In the genomic region with DNA sequence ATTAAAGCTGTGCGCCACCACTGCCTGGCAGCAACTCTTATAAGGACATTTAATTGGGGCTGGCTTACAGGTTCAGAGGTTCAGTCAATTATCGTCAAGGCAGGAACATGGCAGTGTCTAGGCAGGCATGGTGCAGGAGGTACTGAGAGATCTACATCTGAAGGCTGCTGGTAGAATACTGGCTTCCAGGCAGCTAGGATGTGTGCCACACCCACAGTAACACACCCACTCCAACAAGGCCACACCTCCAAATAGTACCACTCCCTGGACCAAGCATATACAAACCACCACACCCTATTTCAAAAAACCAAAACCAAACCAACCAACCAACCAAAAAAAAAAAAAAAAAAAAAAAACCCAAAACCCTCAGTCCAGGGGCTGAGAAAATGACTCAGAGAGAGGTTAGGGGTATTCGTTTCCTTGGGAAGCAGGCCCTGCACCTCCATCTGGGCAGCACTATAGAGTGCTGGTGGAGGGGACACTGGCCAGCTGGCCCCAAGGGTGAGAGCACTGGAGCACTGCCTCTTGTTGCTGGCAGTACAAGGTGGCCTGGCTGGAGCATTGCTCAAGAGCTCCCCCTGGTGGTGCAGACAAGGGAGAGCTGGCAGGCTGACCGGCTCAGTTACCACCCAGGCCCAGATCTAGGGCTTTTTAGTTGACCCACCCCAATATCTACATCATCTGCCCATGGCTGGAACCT, we compare ENCODE assay signal across 8 mouse cellular contexts. TPM values are rescaled to one million over a fixed set of nuclear protein-coding genes. Genes with fewer than 3 reads are reported as not detected.
A peak's percentile ranks its signal among the peaks of the same experiment; 100 is the strongest.
DNase-seq lines count a peak whose midpoint lies in the region.

No protein-coding gene starts in this region.

- intact Hi-C loops in left cerebral cortex, postnatal 36 days (cut with DNase I): no loop called here

- peak; percentile 72 for DNase-seq in 3134 (ENCODE audit: extremely low read depth, insufficient read length, low spot score)
- DNase-seq in adipocyte (ENCODE audit: low spot score): peak; percentile 80
- DNase-seq in embryo, embryonic 10 days (ENCODE audit: low spot score): peak; percentile 78
- DNase-seq in gastrocnemius, postnatal 25 days: peak; percentile 63
- DNase-seq in induced T-regulatory cell, adult 2 months (ENCODE audit: low read depth): peak; percentile 82
- DNase-seq in left cerebral cortex, postnatal 36 days (ENCODE audit: low spot score in 2 of 2): peak; percentile 46 to 58
- peak; percentile 84 for DNase-seq in mesoderm, embryonic 11.5 days (ENCODE audit: low read depth, low spot score)
- DNase-seq in spleen, adult 12 weeks (ENCODE audit: low spot score): peak; percentile 73

RNA-seq across cellular contexts. Expression of a gene that starts 39.6 kb away (rescaled TPM):
- 10 to 100 TPM; 33.5 to 38.0 TPM for total RNA-seq in gastrocnemius, postnatal 25 days (2021)
- 10 to 100 TPM; 43.0 to 45.0 TPM for total RNA-seq in left cerebral cortex, postnatal 36 days (2021)

RNA-seq across cellular contexts. Expression of a gene that starts 42.2 kb away (rescaled TPM):
- 1 to 10 TPM in 1 of 2 experiments, under 1 TPM in 1; 0.41 to 1.2 TPM for total RNA-seq in gastrocnemius, postnatal 25 days (2021)
- 1 to 10 TPM; 4.0 to 5.3 TPM for total RNA-seq in left cerebral cortex, postnatal 36 days (2021)

RNA-seq across cellular contexts. Expression of a gene that starts 47.1 kb away (rescaled TPM):
- not detected for total RNA-seq in gastrocnemius, postnatal 25 days (2021)
- 1 to 10 TPM in 1 of 2 experiments, not detected in 1; 1.3 TPM for total RNA-seq in left cerebral cortex, postnatal 36 days (2021)

RNA-seq across cellular contexts. Expression of a gene that starts 51.4 kb away (rescaled TPM):
- total RNA-seq in gastrocnemius, postnatal 25 days (2021): not detected
- 1 to 10 TPM; 2.2 to 3.8 TPM for total RNA-seq in left cerebral cortex, postnatal 36 days (2021)

Comparison
In these comparisons a context has a peak if more than half of its experiments do, and no peak if none do; other contexts are left out.
1. Peak in every context shown above with its lines: DNase-seq.